Mouse (Mus musculus): ENCODE measurements at regions not wholly inside any gene's neighbourhood (a gene's known extent, or its start where the extent isn't known, plus 50 kb on each side); places are given as distances from the start of the nearest gene placed in this dataset.

GRCm38 (mm10) chr9:115600228-115600627, 290.0 kb upstream of the Stt3b start:
- intact Hi-C loops (cut with DNase I), result no loop called here
- no peak for DNase-seq (ENCODE audit: low spot score in 2 of 2)

DNA sequence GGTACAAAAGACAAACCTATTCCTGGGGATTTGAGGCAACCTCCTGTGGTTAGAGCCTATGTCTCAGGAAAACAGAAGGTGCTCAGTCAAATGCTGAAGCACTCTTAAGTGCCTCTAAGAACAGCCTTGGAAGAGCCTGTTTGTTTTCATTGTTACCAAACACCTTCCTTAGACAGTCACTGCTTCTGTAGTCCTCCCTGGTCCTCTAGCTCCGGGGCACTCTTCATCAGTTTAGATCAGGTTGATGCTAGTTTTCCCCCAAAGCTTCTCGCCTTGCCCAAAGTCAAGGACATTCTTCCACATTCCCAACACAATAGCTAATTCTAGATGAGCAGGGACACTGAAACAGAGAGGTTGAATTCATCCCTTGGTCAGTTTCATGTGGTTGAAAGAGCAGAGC, 290.6 kb upstream of the Stt3b start:
- intact Hi-C loops (cut with DNase I), result no loop called here
- DNase-seq (ENCODE audit: low spot score in 2 of 2), result no peak

GRCm38 (mm10) chr9:115602772-115603171, 292.6 kb upstream of the Stt3b start:
- intact Hi-C loops (cut with DNase I), result no loop called here
- DNase-seq (ENCODE audit: low spot score in 2 of 2), result no peak

DNA sequence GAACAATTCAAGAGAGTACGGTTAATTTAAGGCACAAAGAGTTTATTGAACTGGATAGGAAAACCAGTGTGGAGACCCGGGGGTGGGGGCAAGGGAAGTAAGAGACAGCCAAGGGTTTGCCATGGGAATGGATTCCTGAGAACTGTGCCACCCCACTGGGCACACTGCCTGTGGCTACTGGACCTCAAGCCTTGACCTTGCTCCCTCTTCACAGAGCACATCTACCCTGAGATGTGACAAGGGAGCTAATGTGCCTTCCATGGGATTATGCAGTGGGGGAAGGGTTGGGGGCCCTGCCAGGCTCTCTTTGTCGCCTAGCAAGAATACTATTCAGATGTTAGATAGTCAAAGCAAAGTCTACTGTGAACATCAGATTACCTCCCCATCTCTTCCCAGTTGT, 294.2 kb upstream of the Stt3b start:
- intact Hi-C loops (cut with DNase I), result no loop called here
- peak; percentile 14 to 62 for DNase-seq (ENCODE audit: low spot score in 2 of 2)

DNA sequence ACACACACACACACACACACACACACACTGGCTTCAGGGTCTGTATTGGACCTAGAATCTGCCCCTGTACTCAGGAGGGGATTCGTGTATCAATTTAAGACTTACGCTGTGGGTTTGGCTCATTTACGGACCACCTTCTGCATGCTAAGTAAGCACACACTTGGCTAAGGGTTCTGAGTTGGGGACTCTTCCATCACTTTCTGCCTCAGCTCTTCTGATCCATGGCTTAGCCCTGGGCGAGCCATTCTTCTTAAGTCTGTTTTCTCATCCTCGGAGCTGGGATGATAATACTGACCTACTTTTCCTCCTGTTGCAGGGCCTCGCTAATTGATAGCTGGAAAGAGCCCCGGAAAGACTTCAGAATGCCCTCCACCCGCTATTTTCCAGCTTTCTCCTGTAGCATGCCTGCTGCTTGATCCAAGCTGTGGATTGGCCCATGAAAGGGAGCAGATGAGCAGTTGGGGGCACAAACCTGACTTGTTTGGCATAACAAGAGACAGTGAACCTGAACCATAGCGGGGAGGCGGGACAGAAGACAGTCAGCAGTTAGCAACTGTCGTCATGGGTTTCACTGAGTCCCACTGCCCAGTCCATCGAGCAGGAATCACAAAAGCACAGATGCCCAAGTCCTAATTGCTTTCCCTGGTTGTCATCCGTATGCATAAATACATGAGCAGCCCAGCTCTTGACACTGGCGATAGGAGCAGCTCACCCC, 294.9 kb upstream of the Stt3b start:
- DNase-seq (ENCODE audit: low spot score in 2 of 2), result no peak
- intact Hi-C loops (cut with DNase I), result no loop called here

GRCm38 (mm10) chr9:115607961-115608360, 297.7 kb upstream of the Stt3b start:
- peak in 1 of 2 experiments; percentile 66 for DNase-seq (ENCODE audit: low spot score in 2 of 2)
- intact Hi-C loops (cut with DNase I), result no loop called here

- intact Hi-C loops (cut with DNase I), result no loop called here
- no peak for DNase-seq (ENCODE audit: low spot score in 2 of 2)
These were observed 298.2 kb upstream of the Stt3b start for GRCm38 (mm10) chr9:115608377-115608776.

GRCm38 (mm10) chr9:115609904-115610303, 299.4 kb upstream of the Gadl1 start:
- DNase-seq (ENCODE audit: low spot score in 2 of 2), result no peak
- intact Hi-C loops (cut with DNase I), result no loop called here

DNA sequence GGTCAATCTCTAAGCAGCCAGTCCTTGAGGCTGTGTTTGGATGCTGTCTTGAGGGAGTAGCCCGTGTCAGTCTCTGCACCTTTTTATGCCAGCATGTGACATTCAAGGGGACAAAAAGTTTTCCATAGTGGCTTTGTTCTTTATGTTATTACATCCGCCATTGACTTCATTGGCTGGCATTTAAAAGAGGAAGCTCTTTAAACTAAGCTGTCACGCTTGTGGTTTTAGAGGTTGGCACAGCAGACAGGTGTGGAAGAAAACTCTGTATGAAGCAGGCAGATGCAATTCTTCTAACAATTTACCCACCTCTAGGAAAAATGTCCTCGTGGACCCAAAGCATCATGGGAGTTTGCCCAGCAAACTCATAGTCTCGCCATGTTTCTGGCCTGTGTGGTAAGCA, 297.5 kb upstream of the Gadl1 start:
- DNase-seq (ENCODE audit: low spot score in 2 of 2), result no peak
- intact Hi-C loops (cut with DNase I), result no loop called here

DNA sequence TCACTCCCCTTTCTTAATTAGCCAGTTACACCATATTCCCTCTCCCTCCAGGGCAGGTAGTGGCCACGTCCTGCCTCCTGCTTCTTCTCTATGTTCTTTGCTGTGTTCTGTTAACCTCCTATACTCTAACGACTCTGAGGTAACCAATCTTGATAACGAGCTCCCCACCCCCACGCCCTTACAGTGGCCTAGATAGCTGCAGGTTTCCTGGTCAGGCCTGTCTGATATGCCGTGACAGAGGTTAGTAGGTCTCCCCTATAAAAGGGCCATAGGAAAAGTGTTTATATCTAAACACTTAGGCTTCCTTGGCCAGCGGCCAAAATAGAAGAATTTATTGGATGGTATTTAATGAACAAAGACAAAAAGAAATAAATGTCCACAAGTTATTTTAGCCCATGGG, 296.3 kb upstream of the Gadl1 start:
- DNase-seq (ENCODE audit: low spot score in 2 of 2), result no peak
- intact Hi-C loops (cut with DNase I), result no loop called here

DNA sequence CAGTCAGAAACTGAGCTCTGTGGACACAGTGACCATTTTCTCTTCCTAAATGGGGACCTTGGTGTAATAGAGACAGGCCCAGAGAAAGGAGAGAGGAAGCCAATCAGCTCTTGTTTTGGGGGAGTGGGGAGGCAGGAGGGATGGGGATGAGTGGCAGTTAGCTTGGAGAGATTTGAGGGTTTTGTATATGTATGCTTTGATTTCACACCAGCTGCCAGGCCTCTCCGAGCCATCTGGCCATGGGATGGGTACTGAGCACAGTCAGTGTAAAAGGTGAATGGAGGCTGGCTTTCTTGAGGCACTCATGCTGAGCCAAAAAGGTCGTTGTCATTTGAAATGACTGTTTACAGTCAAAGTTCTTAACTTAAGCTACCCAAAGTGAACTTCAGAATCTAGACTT, 295.2 kb upstream of the Gadl1 start:
- DNase-seq (ENCODE audit: low spot score in 2 of 2), result no peak
- intact Hi-C loops (cut with DNase I), result no loop called here

- intact Hi-C loops (cut with DNase I), result no loop called here
These were observed 291.3 kb upstream of the Gadl1 start for GRCm38 (mm10) chr9:115617909-115618308.

GRCm38 (mm10) chr9:115623948-115624347, 285.3 kb upstream of the Gadl1 start:
- intact Hi-C loops (cut with DNase I), result no loop called here
- DNase-seq (ENCODE audit: low spot score in 2 of 2), result no peak

More at GRCm38 (mm10) chr9:115617909-115618308, 291.3 kb upstream of the Gadl1 start:
- no peak for DNase-seq (ENCODE audit: low spot score in 2 of 2)

DNA sequence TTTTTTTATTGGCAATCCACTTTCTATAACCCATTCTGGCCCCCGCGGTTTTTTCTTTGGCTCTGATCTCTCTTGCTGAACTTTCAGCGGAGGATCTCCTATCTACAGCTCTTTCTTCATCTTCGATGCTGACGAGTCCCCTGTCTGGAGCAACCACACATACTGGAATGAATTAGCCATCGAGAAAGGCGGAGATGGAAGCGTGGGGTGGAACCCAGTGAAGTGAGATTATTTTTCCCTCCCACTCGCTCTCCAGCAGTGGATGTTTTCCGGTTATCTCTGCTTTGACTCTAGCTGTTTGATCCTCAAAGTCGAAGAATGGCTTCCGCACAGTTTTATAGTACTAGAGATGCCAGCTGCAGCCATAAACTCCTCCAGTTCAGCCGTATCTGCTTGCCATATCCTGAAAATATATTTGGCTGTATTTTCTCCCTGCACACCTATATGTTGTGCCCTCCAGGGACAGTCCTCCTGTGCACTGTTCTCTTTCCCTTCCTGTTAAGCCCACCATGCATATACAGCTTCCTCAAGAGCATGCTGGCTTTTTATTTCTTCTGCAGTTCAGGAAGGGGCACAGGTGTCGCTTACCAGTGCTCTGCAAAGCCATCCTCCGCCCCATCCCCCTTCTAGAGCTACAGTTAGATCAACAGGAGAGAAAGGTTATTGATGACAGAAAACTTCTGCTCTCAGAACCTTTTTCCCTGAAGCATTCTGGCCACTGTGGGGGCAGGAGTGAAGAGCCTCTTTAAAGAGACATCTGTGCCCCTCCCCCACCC, 284.3 kb upstream of the Gadl1 start:
- intact Hi-C loops (cut with DNase I), result no loop called here
- DNase-seq (ENCODE audit: low spot score in 2 of 2), result no peak

- intact Hi-C loops (cut with DNase I), result no loop called here
- DNase-seq (ENCODE audit: low spot score in 2 of 2), result no peak
These were observed 281.7 kb upstream of the Gadl1 start for GRCm38 (mm10) chr9:115627551-115627950.

DNA sequence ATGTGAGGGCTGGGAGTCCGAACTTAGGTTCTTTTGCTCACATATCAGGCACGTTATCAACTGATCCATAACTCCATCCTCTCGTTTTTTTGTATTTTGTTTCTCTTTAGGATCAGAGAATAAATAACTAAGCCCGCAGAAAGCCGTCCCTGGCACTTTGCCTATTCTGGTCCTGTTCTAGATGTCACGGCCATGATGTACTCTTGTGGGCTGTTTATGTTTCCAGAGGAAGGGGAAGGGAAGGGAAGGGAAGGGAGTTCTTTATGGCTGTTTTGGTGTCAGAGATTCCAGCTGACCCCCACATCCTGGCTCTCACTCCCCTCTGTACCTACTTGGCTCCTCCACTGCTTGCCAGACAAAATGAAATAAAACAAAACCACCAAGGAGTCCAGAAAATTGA, 272.1 kb upstream of the Gadl1 start:
- no peak for DNase-seq (ENCODE audit: low spot score in 2 of 2)
- intact Hi-C loops (cut with DNase I), result no loop called here

- intact Hi-C loops (cut with DNase I), result no loop called here
- no peak for DNase-seq (ENCODE audit: low spot score in 2 of 2)
These were observed 268.5 kb upstream of the Gadl1 start for GRCm38 (mm10) chr9:115640781-115641180.

- intact Hi-C loops (cut with DNase I), result no loop called here
- DNase-seq (ENCODE audit: low spot score in 2 of 2), result no peak
These were observed 267.2 kb upstream of the Gadl1 start for GRCm38 (mm10) chr9:115642032-115642431.

GRCm38 (mm10) chr9:115644953-115645352, 264.3 kb upstream of the Gadl1 start:
- intact Hi-C loops (cut with DNase I), result no loop called here
- DNase-seq (ENCODE audit: low spot score in 2 of 2), result no peak

- intact Hi-C loops (cut with DNase I), result no loop called here
These were observed 263.0 kb upstream of the Gadl1 start for GRCm38 (mm10) chr9:115646226-115646625.

GRCm38 (mm10) chr9:115651708-115652107, 257.5 kb upstream of the Gadl1 start:
- intact Hi-C loops (cut with DNase I), result no loop called here
- DNase-seq (ENCODE audit: low spot score in 2 of 2), result peak in 1 of 2 experiments; percentile 36

More at GRCm38 (mm10) chr9:115646226-115646625, 263.0 kb upstream of the Gadl1 start:
- DNase-seq (ENCODE audit: low spot score in 2 of 2), result no peak
